Mouse (Mus musculus) adrenal gland, adult 2 months (tissue): ENCODE measurements around the gene Aifm1. TPM values are rescaled to one million over a fixed set of nuclear protein-coding genes. Genes with fewer than 3 reads are reported as not detected.
A peak's percentile ranks its signal among the peaks of the same experiment; 100 is the strongest.
"Not testable (repeated sequence)": the region's sequence is repeated elsewhere in the genome, so short reads cannot be mapped to it uniquely, and the experiment has no call there.

ENCODE experiments used
- DNase-seq: peaks from one replicate; pipeline ENCODE4 v3.0.0; 2021
- polyA plus RNA-seq: library from polyadenylated mRNA; depleted of rRNA; stranded (reverse); fragments of >200 nt; gene quantifications from 2 replicates; pipeline ENCODE4 v1.2.3, GENCODE M21; 2012
- total RNA-seq, 2 experiments: library from RNA; stranded (reverse); gene quantifications; 2 replicates each; pipeline ENCODE4 v1.2.3; 2021

Gene Aifm1
- total and polyA plus RNA-seq, 3 experiments: 14.4 to 181 (median 164) TPM

- DNase-seq: no peak
Observed at GRCm38 (mm10) chrX:48460496-48460895, 52.9 kb downstream of the Aifm1 start.

- no peak for DNase-seq
Observed at GRCm38 (mm10) chrX:48456956-48457355, 56.4 kb downstream of the Aifm1 start.

- peak; percentile 54 for DNase-seq
Observed at GRCm38 (mm10) chrX:48455018-48455417, 58.3 kb downstream of the Aifm1 start.

GRCm38 (mm10) chrX:48454495-48454878 is 58.9 kb downstream of the Aifm1 start:
- no peak for DNase-seq

GRCm38 (mm10) chrX:48453736-48454494 is 59.4 kb downstream of the Aifm1 start:
- peak; percentile 89 for DNase-seq

GRCm38 (mm10) chrX:48452931-48453673 is 60.3 kb downstream of the Aifm1 start:
- peak; percentile 57 for DNase-seq

GRCm38 (mm10) chrX:48452231-48452890 is 61.0 kb downstream of the Aifm1 start:
- no peak for DNase-seq

- peak; percentile 53 for DNase-seq
Observed at GRCm38 (mm10) chrX:48449646-48450045, 63.7 kb downstream of the Aifm1 start.

- DNase-seq: no peak
Observed at GRCm38 (mm10) chrX:48444677-48445076, 68.7 kb downstream of the Aifm1 start.

- no peak for DNase-seq
Observed at GRCm38 (mm10) chrX:48441954-48442353, 71.4 kb downstream of the Aifm1 start.

- no peak for DNase-seq
Observed at GRCm38 (mm10) chrX:48441548-48441947, 71.8 kb downstream of the Aifm1 start.

- no peak for DNase-seq
Observed at GRCm38 (mm10) chrX:48439036-48439435, 74.3 kb downstream of the Aifm1 start.

GRCm38 (mm10) chrX:48436082-48436481 is 77.3 kb downstream of the Aifm1 start:
- not testable (repeated sequence) for DNase-seq

GRCm38 (mm10) chrX:48435477-48435900 is 77.9 kb downstream of the Aifm1 start:
- DNase-seq: peak; percentile 69

- peak; percentile 56 for DNase-seq
Observed at GRCm38 (mm10) chrX:48434251-48434650, 79.1 kb downstream of the Aifm1 start.

GRCm38 (mm10) chrX:48433527-48433899 is 79.8 kb downstream of the Aifm1 start:
- no peak for DNase-seq

- DNase-seq: no peak
Observed at GRCm38 (mm10) chrX:48432599-48433526, 80.5 kb downstream of the Aifm1 start.

- no peak for DNase-seq
Observed at GRCm38 (mm10) chrX:48429538-48429937, 83.8 kb downstream of the Aifm1 start.

- DNase-seq: no peak
Observed at GRCm38 (mm10) chrX:48429100-48429499, 84.3 kb downstream of the Aifm1 start.

GRCm38 (mm10) chrX:48428642-48429041 is 84.7 kb downstream of the Aifm1 start:
- DNase-seq: no peak

GRCm38 (mm10) chrX:48428241-48428640 is 85.1 kb downstream of the Aifm1 start:
- no peak for DNase-seq

- no peak for DNase-seq
Observed at GRCm38 (mm10) chrX:48425280-48425679, 88.1 kb downstream of the Aifm1 start.
